Comparison of ENCODE assay signal across 8 mouse cellular contexts in the genomic region with DNA sequence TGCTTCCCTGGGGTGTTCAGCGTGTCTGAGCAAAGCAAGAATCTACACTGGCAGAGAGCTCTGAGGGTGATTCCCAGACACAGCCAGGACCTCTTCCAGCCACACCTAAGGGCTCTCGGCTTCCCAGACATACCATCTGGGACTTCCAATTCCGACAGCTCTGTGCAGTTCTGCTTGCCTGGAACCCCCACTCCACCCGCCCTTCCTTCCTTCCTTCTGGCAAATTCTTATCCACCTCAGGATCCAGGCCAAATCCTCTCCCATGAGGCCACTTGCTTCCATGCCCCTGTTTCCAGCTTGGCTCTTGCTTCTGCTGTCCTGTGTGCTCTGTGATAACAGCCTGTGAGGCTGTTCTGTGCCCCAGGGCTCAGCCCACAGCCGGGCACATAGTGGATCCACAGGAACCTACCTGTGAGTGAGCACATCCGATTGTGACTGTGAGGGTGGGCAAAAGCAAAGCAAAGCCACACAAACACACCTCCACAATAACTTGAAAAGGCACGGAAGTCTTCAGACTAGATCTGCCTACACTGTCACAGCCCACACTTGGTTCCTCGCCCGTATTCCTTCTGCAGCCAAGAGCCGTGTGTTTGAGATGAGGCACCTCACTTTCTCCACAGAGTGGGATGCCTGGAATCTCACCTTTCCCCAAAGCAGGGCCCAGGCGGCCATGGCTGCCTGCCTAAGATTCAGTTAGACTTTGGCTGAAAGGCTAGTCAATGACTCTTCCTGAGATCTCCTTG. TPM values are rescaled to one million over a fixed set of nuclear protein-coding genes. Genes with fewer than 3 reads are reported as not detected.
DNase-seq lines count a peak whose midpoint lies in the region; ATAC-seq lines count a peak whose summit lies in the region.

No protein-coding gene starts in this region.

- ATAC-seq in megakaryocyte-erythroid progenitor cell, adult 5-6 weeks (replicated peaks; ENCODE audit: low FRiP score, low TSS enrichment, poor library complexity, severe bottlenecking) = no peak

- DNase-seq in frontal cortex, adult 2 months (ENCODE audit: extremely low spot score in 1 of 2, low spot score in 1 of 2) = peak; percentile 64 to 86
- DNase-seq in frontal cortex, postnatal 10 days (ENCODE audit: low spot score in 2 of 2) = no peak
- DNase-seq in NIH3T3 (ENCODE audit: low read depth) = peak; percentile 50
- peak; percentile 23 to 25 for DNase-seq in cerebellum, postnatal 36 days
- DNase-seq in kidney, postnatal 4 days = peak; percentile 44 to 58
- no peak for DNase-seq in ovary, postnatal 14 days (ENCODE audit: low spot score)
- DNase-seq in liver = no peak

RNA-seq across cellular contexts. Expression of a gene that starts 43.9 kb away (rescaled TPM):
- polyA plus RNA-seq in frontal cortex, adult 2 months (2012; rRNA removed) = 9.3 and 13.5 TPM in 2 replicates
- not detected in 2 replicates for total RNA-seq in megakaryocyte-erythroid progenitor cell, adult 5-6 weeks (2014; fragmentation: Nextera tagmentation)
- not detected in 2 replicates for total RNA-seq in megakaryocyte-erythroid progenitor cell, adult 5-6 weeks (2017)

Comparison
In these comparisons a context has a peak if more than half of its experiments do, and no peak if none do; other contexts are left out.
1. DNase-seq: peak in frontal cortex, adult 2 months (2 of 2), NIH3T3 (single experiment), cerebellum, postnatal 36 days (2 of 2) and kidney, postnatal 4 days (2 of 2); none in frontal cortex, postnatal 10 days (0 of 2), ovary, postnatal 14 days (single experiment) and liver (single experiment).